Mouse (Mus musculus) megakaryocyte, embryonic 14.5 days (primary cell): ENCODE data around the gene Shc2.

Experiments used
- FLI1 ChIP-seq: IDR thresholded peaks from 2 replicates; pipeline ENCODE4 v1.6.1; 2012; ENCODE audit warnings: low read length, inconsistent platforms, mixed read lengths
- GATA1 ChIP-seq: IDR thresholded peaks from 3 replicates; pipeline ENCODE4 v1.6.1; 2012; ENCODE audit warnings: mixed read lengths, low read length, inconsistent platforms, borderline replicate concordance

DNA sequence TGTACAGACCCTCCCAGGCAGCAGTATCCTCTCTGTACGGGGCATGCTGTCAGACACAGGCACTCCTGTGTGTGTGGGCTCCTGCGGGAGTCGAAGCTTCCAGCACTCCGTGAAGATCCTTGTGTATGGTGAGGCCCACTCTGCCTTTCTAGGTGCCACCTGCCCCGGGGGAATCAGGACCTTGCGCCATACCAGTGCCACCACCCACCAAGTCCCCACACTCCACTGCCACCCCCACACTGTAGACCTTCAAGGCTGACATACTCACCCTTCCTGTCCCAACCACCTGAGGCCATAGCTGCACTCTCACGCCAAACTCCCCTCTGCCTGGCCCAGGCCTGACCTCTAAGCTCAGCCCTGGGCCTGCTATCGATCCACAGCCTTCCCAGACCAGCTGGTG is 27.3 kb upstream of the Shc2 start:
- no peak for TF ChIP-seq GATA1
- TF ChIP-seq FLI1, result no peak
